Mouse (Mus musculus): ENCODE results near the gene Zfp184. TPM values are rescaled to one million over a fixed set of nuclear protein-coding genes. Genes with fewer than 3 reads are reported as not detected.
"Not testable (repeated sequence)": the region's sequence is repeated elsewhere in the genome, so short reads cannot be mapped to it uniquely, and the experiment has no call there.

Zfp184 gene
- 0.81 and 1.4 TPM in 2 replicates for polyA plus RNA-seq (2012; rRNA removed)

GRCm38 (mm10) chr13:21944926-21945740 lies at the start of gene Zfp184:
Zfp184 (plus strand) TSS chr13:21945094.
- no peak for DNase-seq (ENCODE audit: low read depth)

GRCm38 (mm10) chr13:21896549-21897244 lies 48.2 kb upstream of the Zfp184 start:
- DNase-seq (ENCODE audit: low read depth), result no peak

- no peak for DNase-seq (ENCODE audit: low read depth)
Measured at GRCm38 (mm10) chr13:21897245-21897634, 47.7 kb upstream of the Zfp184 start.

- not testable (repeated sequence) for DNase-seq (ENCODE audit: low read depth)
Measured at GRCm38 (mm10) chr13:21900870-21901565, 43.9 kb upstream of the Zfp184 start.

GRCm38 (mm10) chr13:21903500-21903899 lies 41.4 kb upstream of the Zfp184 start:
- no peak for DNase-seq (ENCODE audit: low read depth)

GRCm38 (mm10) chr13:21904090-21904489 lies 40.8 kb upstream of the Zfp184 start:
- DNase-seq (ENCODE audit: low read depth), result not testable (repeated sequence)

- no peak for DNase-seq (ENCODE audit: low read depth)
Measured at GRCm38 (mm10) chr13:21906301-21906700, 38.6 kb upstream of the Zfp184 start.

GRCm38 (mm10) chr13:21906946-21907806 lies 37.7 kb upstream of the Zfp184 start:
- no peak for DNase-seq (ENCODE audit: low read depth)

- not testable (repeated sequence) for DNase-seq (ENCODE audit: low read depth)
Measured at GRCm38 (mm10) chr13:21907807-21908155, 37.1 kb upstream of the Zfp184 start.

GRCm38 (mm10) chr13:21910735-21911134 lies 34.2 kb upstream of the Zfp184 start:
- DNase-seq (ENCODE audit: low read depth), result no peak

- no peak for DNase-seq (ENCODE audit: low read depth)
Measured at GRCm38 (mm10) chr13:21911147-21911546, 33.7 kb upstream of the Zfp184 start.

GRCm38 (mm10) chr13:21913854-21914253 lies 31.0 kb upstream of the Zfp184 start:
- DNase-seq (ENCODE audit: low read depth), result no peak

GRCm38 (mm10) chr13:21914599-21914998 lies 30.3 kb upstream of the Zfp184 start:
- no peak for DNase-seq (ENCODE audit: low read depth)

- no peak for DNase-seq (ENCODE audit: low read depth)
Measured at GRCm38 (mm10) chr13:21915487-21915886, 29.4 kb upstream of the Zfp184 start.

- no peak for DNase-seq (ENCODE audit: low read depth)
Measured at GRCm38 (mm10) chr13:21916056-21916455, 28.8 kb upstream of the Zfp184 start.

- DNase-seq (ENCODE audit: low read depth), result no peak
Measured at GRCm38 (mm10) chr13:21917040-21917439, 27.9 kb upstream of the Zfp184 start.

GRCm38 (mm10) chr13:21917480-21917879 lies 27.4 kb upstream of the Zfp184 start:
- DNase-seq (ENCODE audit: low read depth), result no peak

GRCm38 (mm10) chr13:21917992-21918391 lies 26.9 kb upstream of the Zfp184 start:
- no peak for DNase-seq (ENCODE audit: low read depth)

GRCm38 (mm10) chr13:21918570-21919419 lies 26.1 kb upstream of the Zfp184 start:
- no peak for DNase-seq (ENCODE audit: low read depth)

- no peak for DNase-seq (ENCODE audit: low read depth)
Measured at GRCm38 (mm10) chr13:21919836-21920431, 25.0 kb upstream of the Zfp184 start.

Measured in gonadal fat pad, adult 2 months (tissue).